Mouse (Mus musculus): Measurements from ENCODE around the gene Mpv17. TPM values are rescaled to one million over a fixed set of nuclear protein-coding genes. Genes with fewer than 3 reads are reported as not detected.

The Mpv17 gene
- polyA plus RNA-seq, 2 experiments, result 49.4 to 78.5 TPM

DNA sequence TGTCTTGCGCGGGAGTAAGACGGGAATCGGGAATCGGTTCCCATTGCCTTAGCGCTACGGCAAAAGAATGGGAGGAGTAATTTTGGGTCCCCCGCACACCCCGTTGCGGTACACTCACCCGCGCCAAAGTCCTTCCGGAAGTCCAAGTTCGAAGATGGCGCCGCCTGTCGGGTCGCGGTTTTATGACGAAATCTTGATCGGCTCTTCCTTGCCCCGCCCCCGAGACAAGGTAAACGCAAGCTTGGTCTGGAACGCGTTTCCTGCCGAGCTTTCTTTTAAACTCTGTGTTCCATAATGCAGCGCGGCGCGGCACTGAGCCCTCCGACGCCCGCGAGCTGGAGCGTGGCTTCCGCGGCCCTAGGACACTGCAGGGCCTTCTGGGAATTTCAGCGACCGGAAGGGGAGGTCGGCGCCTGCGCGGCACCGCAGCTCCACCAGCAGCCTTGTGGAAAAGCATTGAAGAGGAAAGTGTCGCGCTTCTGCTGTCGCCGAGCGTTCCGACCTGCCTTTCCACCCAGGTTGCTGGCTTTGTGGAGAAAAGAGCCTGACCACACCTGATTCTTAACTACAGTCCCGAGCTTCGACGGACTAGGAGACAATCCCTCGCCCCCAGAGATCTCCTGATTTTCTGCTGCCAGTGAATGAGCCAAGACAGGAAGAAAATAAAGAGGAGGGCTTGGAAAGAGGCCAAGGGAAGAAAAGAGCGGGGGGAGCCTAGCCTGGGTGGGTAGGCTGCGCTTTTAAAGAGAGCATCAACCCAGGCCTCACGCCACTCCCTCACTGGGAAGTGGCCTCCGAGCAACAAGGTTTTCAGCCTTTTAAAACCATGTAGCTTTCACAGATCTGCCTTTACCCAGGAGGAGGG lies 25.9 kb upstream of the Mpv17 start, which contains the start of the genes Gm29609 and Gtf3c2:
TSS of gene Gm29609 (minus strand) at position 146 of the 865 bp plus-strand sequence.
TSS of gene Gtf3c2 (minus strand) at position 379 of the 865 bp plus-strand sequence.
- peaks cover 6% of the 10 kb centered on the region for H3K4me1 ChIP-seq (ENCODE audit: control insufficient read depth, insufficient read depth, low read length)
- H3K9me3 ChIP-seq (ENCODE audit: control insufficient read depth, low read length), result no peaks in the 10 kb centered on the region
- H3K36me3 ChIP-seq (ENCODE audit: control insufficient read depth, insufficient read depth, low read length), result no peaks in the 10 kb centered on the region
- TF ChIP-seq POLR2A (IDR thresholded peaks at IDR 0.05; ENCODE audit: borderline replicate concordance, extremely low read depth, insufficient read depth, insufficient read length), result peak; percentile 78; the same call in 1 of the 2 replicates
- peak within 1 kb of the TSS; percentile 70 for H3K9ac ChIP-seq (ENCODE audit: low read depth, low read length, severe bottlenecking)
- under 1% methylated on average over 59 of the region's 59 CpGs for WGBS
- peak within 1 kb of the TSS; percentile 96 for H3K27ac ChIP-seq (replicated peaks; ENCODE audit: low read depth, low read length)
- DNase-seq (ENCODE audit: low spot score) (peak; percentile 98), ATAC-seq (ENCODE audit: low FRiP score, low read depth) (peak; percentile 96)
- H3K4me2 ChIP-seq (replicated peaks; ENCODE audit: low read depth, low read length, severe bottlenecking), result peak within 1 kb of the TSS; percentile 74
- H3K27me3 ChIP-seq (ENCODE audit: control insufficient read depth, insufficient read depth, low read length), result no peaks in the 10 kb centered on the region
- H3K4me3 ChIP-seq (replicated peaks; ENCODE audit: low read length), result peak within 1 kb of the TSS; percentile 87

- ATAC-seq (ENCODE audit: low FRiP score, low read depth) (peak; percentile 49), DNase-seq (ENCODE audit: low spot score) (no peak)
- peak overlapping the region; percentile 70 for H3K9ac ChIP-seq (ENCODE audit: low read depth, low read length, severe bottlenecking)
- peak overlapping the region; percentile 96 for H3K27ac ChIP-seq (replicated peaks; ENCODE audit: low read depth, low read length)
- TF ChIP-seq POLR2A (IDR thresholded peaks at IDR 0.05; ENCODE audit: borderline replicate concordance, extremely low read depth, insufficient read depth, insufficient read length), result no peak
- H3K27me3 ChIP-seq (ENCODE audit: control insufficient read depth, insufficient read depth, low read length), result no peaks in the 10 kb centered on the region
- peaks cover 6% of the 10 kb centered on the region for H3K4me1 ChIP-seq (ENCODE audit: control insufficient read depth, insufficient read depth, low read length)
- peaks cover 3% of the 10 kb centered on the region for H3K36me3 ChIP-seq (ENCODE audit: control insufficient read depth, insufficient read depth, low read length)
- H3K9me3 ChIP-seq (ENCODE audit: control insufficient read depth, low read length), result no peaks in the 10 kb centered on the region
- peak overlapping the region; percentile 87 for H3K4me3 ChIP-seq (replicated peaks; ENCODE audit: low read length)
- under 1% methylated on average over 25 of the region's 25 CpGs for WGBS
- H3K4me2 ChIP-seq (replicated peaks; ENCODE audit: low read depth, low read length, severe bottlenecking), result peak overlapping the region; percentile 74
These were observed 25.3 kb upstream of the Mpv17 start for GRCm38 (mm10) chr5:31179301-31179765.

DNA sequence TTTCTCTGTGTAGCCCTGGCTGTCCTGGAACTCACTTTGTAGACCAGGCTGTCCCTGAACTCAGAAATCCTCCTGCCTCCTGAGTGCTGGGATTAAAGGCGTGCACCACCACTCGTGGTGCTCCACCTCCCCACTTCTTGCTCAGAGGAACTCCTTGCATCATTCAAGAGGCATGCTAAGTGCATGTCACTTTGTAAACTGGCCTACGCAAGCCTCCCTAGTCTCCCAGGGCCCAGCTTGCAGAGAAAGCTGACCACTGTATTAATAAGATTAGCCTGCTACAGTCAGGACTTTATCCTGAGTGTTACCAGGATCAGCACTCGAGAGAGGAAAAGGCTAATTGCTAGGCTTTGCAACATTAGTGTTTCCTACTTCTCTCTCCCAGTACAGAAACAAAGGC lies 14.6 kb upstream of the Mpv17 start:
- peaks cover 91% of the 10 kb centered on the region for H3K36me3 ChIP-seq (ENCODE audit: control insufficient read depth, insufficient read depth, low read length)
- ATAC-seq (ENCODE audit: low FRiP score, low read depth) (no peak), DNase-seq (ENCODE audit: low spot score) (no peak)
- H3K9me3 ChIP-seq (ENCODE audit: control insufficient read depth, low read length), result no peaks in the 10 kb centered on the region
- H3K4me3 ChIP-seq (replicated peaks; ENCODE audit: low read length), result no peak overlapping the region
- H3K4me2 ChIP-seq (replicated peaks; ENCODE audit: low read depth, low read length, severe bottlenecking), result no peak overlapping the region
- no peaks in the 10 kb centered on the region for H3K4me1 ChIP-seq (ENCODE audit: control insufficient read depth, insufficient read depth, low read length)
- WGBS, result 93% methylated on average over 4 of the region's 4 CpGs
- TF ChIP-seq POLR2A (IDR thresholded peaks at IDR 0.05; ENCODE audit: borderline replicate concordance, extremely low read depth, insufficient read depth, insufficient read length), result no peak
- no peak overlapping the region for H3K9ac ChIP-seq (ENCODE audit: low read depth, low read length, severe bottlenecking)
- no peak overlapping the region for H3K27ac ChIP-seq (replicated peaks; ENCODE audit: low read depth, low read length)
- H3K27me3 ChIP-seq (ENCODE audit: control insufficient read depth, insufficient read depth, low read length), result no peaks in the 10 kb centered on the region

- ATAC-seq (ENCODE audit: low FRiP score, low read depth), result no peak
- no peaks in the 10 kb centered on the region for H3K27me3 ChIP-seq (ENCODE audit: control insufficient read depth, insufficient read depth, low read length)
These were observed 10.8 kb upstream of the Mpv17 start for GRCm38 (mm10) chr5:31164878-31165277.

DNA sequence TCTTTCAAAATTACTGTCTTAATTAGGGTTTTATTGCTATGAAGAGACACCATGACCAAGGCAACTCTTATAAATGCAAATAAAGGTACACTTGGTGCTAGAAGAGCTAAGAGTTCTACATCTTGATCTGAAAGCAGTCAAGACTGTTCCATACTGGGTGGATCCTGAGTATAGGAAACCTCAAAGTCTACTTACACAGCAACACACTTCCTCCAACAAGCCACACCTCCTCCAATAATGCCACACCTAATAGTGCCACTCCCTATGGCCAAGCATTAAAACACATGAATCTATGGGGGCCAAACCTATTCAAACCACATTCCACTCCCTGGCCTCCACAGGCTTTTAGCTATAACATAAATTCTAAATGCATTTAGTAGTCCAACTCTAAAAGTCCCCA lies 8.4 kb upstream of the Mpv17 start:
- no peak overlapping the region for H3K4me3 ChIP-seq (replicated peaks; ENCODE audit: low read length)
- H3K4me1 ChIP-seq (ENCODE audit: control insufficient read depth, insufficient read depth, low read length), result no peaks in the 10 kb centered on the region
- ATAC-seq (ENCODE audit: low FRiP score, low read depth) (no peak), DNase-seq (ENCODE audit: low spot score) (no peak)
- H3K9ac ChIP-seq (ENCODE audit: low read depth, low read length, severe bottlenecking), result no peak overlapping the region
- no peak overlapping the region for H3K4me2 ChIP-seq (replicated peaks; ENCODE audit: low read depth, low read length, severe bottlenecking)
- peaks cover 89% of the 10 kb centered on the region for H3K36me3 ChIP-seq (ENCODE audit: control insufficient read depth, insufficient read depth, low read length)
- no peaks in the 10 kb centered on the region for H3K9me3 ChIP-seq (ENCODE audit: control insufficient read depth, low read length)
- no peak overlapping the region for H3K27ac ChIP-seq (replicated peaks; ENCODE audit: low read depth, low read length)
- no peak for TF ChIP-seq POLR2A (IDR thresholded peaks at IDR 0.05; ENCODE audit: borderline replicate concordance, extremely low read depth, insufficient read depth, insufficient read length)
- H3K27me3 ChIP-seq (ENCODE audit: control insufficient read depth, insufficient read depth, low read length), result no peaks in the 10 kb centered on the region

More at GRCm38 (mm10) chr5:31164878-31165277, 10.8 kb upstream of the Mpv17 start:
- H3K4me1 ChIP-seq (ENCODE audit: control insufficient read depth, insufficient read depth, low read length), result no peaks in the 10 kb centered on the region
- H3K4me3 ChIP-seq (replicated peaks; ENCODE audit: low read length), result no peak overlapping the region
- no peak for DNase-seq (ENCODE audit: low spot score)
- WGBS, result 92% methylated on average over 1 of the region's 1 CpGs
- no peak overlapping the region for H3K27ac ChIP-seq (replicated peaks; ENCODE audit: low read depth, low read length)
- TF ChIP-seq POLR2A (IDR thresholded peaks at IDR 0.05; ENCODE audit: borderline replicate concordance, extremely low read depth, insufficient read depth, insufficient read length), result no peak
- H3K9ac ChIP-seq (ENCODE audit: low read depth, low read length, severe bottlenecking), result no peak overlapping the region
- no peak overlapping the region for H3K4me2 ChIP-seq (replicated peaks; ENCODE audit: low read depth, low read length, severe bottlenecking)
- no peaks in the 10 kb centered on the region for H3K9me3 ChIP-seq (ENCODE audit: control insufficient read depth, low read length)
- peaks cover 89% of the 10 kb centered on the region for H3K36me3 ChIP-seq (ENCODE audit: control insufficient read depth, insufficient read depth, low read length)
